Mouse (Mus musculus) macrophage (primary cell): Measurements from ENCODE around the gene Olfr27. TPM values are rescaled to one million over a fixed set of nuclear protein-coding genes. Genes with fewer than 3 reads are reported as not detected.

Experiments
- H3K27ac ChIP-seq: fragments of 350-480 bp; formaldehyde crosslinking; 2 replicates; pipeline ENCODE4 v1.9.0; 2021
- H3K36me3 ChIP-seq: fragments of 350-480 bp; formaldehyde crosslinking; 2 replicates; pipeline ENCODE4 v1.9.0; 2021; ENCODE audit errors: inconsistent target
- H3K4me3 ChIP-seq: fragments of 350-480 bp; formaldehyde crosslinking; 2 replicates; pipeline ENCODE4 v1.9.0; 2021; ENCODE audit errors: inconsistent target
- H3K79me2 ChIP-seq: fragments of 350-480 bp; formaldehyde crosslinking; 2 replicates; pipeline ENCODE4 v1.9.0; 2021; ENCODE audit errors: inconsistent target
- WGBS: methylation state at CpG from one replicate; pipeline ENCODE4 v1.1.7; 2026; ENCODE audit warnings: inconsistent platforms; ENCODE audit not compliant: missing documents; 5-methylcytosine and 5-hydroxymethylcytosine counted together
- polyA plus RNA-seq: library from polyadenylated mRNA; stranded (reverse); fragments of 250-400 nt; gene quantifications from 3 replicates; pipeline ENCODE4 v1.2.4, GENCODE M21; 2018; ENCODE audit warnings: inconsistent platforms
- total RNA-seq, 78 experiments: library from RNA; depleted of rRNA; stranded (reverse); fragments of 250-400 nt; gene quantifications; 1 replicate in 9 of 78; 2 replicates in 24 of 78; 3 replicates in 43 of 78; 4 replicates in 2 of 78; pipeline ENCODE4 v1.2.4; 2018; ENCODE audit warnings: inconsistent platforms in 56 of 78

The Olfr27 gene
- total RNA-seq (2018; cell fraction: chromatin; rRNA removed) = not detected
- not detected for total RNA-seq (2018; cell fraction: cytosol; rRNA removed)
- total RNA-seq (2018; cell fraction: nucleus; rRNA removed) = not detected
- polyA plus RNA-seq = not detected in 3 replicates

DNA sequence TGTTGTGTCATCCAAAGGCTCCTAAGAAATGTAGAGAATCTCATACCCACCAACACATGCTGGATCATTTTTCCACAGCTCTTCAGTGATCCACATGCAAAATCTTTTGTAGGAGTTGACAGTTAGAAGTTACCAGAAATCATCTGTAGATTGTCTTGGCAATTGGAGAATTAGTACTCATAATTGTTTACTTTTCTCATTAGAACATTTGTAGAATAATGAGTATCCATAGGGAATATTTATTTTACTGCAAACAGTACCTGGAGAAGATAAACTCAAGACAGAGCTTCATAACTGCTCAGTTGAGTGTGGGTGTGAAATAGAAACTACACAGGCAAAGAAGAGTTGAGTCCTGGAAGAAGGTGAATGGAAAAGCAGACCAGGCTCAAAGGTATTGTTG lies at the start of gene Olfr27:
Gene Olfr27 (plus strand): TSS at position 301 of the 400 bp plus-strand sequence.
- Histone ChIP-seq H3K27ac (no peak within 1 kb of the TSS), H3K79me2 (no peaks in the 10 kb centered on the region), H3K4me3 (no peak within 1 kb of the TSS), H3K36me3 (no peaks in the 10 kb centered on the region)

DNA sequence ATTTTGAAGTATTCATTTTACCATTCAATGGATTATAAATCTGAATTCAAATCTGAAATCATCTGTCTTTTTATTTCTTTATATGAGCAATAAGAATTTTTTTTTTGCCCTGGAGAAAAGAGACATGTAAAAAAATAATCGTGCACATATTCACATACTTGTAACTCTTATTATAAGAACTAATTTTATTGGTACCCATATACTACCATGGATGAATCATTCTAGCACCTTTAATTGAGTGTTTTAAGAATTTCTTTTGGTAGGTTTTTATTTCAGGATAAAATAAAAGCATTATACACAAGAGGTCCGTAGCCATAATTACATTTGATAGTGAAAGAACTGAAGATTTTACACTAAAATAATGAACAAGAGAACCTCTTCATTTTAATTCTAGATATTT lies 49.1 kb upstream of the Olfr27 start, which contains the start of gene Olfr938:
Gene Olfr938 (minus strand): TSS at position 101 of the 400 bp plus-strand sequence.
- no peaks in the 10 kb centered on the region for H3K36me3 ChIP-seq
- H3K27ac ChIP-seq = no peak within 1 kb of the TSS
- H3K4me3 ChIP-seq = no peak within 1 kb of the TSS
- 97% methylated on average over 2 of the region's 2 CpGs for WGBS
- H3K79me2 ChIP-seq = no peaks in the 10 kb centered on the region

DNA sequence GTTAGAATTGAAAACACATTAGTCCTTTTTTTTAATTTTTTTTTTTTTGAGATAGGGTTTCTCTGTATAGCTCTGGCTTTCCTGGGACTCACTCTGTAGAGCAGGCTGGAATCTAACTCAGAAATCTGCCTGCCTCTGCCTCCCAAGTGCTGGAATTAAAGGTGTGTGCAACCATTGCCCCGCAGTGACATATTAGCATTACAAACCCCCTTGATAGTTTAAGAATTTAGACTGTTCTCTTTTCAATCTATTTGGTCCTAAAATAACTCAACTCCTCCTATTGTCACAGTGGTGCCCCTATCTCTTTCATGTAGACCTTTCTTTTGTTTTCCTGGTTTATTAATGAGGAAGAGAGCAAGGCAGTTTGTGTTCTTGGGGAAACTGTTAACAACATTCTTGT lies 605 bp upstream of the Olfr27 start:
- 69% methylated on average over 1 of the region's 1 CpGs for WGBS
- H3K4me3 ChIP-seq = no peak overlapping the region
- no peaks in the 10 kb centered on the region for H3K36me3 ChIP-seq
- no peaks in the 10 kb centered on the region for H3K79me2 ChIP-seq
- no peak overlapping the region for H3K27ac ChIP-seq

DNA sequence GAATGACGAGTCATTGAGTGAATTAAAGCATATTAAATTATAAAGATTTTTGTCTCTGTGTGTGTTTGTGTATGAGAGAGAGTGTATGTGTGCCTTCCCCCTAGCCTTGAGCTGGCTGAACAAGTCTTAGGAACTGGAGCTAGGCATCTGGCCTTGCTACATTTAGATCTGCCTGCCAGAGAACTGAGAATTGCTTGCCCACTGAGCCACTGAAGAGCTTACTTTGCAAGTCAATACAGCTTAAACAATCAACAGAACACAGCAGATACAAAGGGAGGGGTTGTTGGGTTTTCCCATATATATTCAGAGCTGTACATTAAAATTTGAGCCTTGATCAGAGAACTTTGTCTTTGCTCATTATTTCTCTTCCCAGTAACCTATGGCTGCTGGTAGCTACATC lies 24.5 kb downstream of the Olfr27 start:
- Histone ChIP-seq H3K27ac (no peak overlapping the region), H3K36me3 (no peaks in the 10 kb centered on the region), H3K4me3 (no peak overlapping the region), H3K79me2 (no peaks in the 10 kb centered on the region)
- WGBS = 80% methylated on average over 1 of the region's 1 CpGs

DNA sequence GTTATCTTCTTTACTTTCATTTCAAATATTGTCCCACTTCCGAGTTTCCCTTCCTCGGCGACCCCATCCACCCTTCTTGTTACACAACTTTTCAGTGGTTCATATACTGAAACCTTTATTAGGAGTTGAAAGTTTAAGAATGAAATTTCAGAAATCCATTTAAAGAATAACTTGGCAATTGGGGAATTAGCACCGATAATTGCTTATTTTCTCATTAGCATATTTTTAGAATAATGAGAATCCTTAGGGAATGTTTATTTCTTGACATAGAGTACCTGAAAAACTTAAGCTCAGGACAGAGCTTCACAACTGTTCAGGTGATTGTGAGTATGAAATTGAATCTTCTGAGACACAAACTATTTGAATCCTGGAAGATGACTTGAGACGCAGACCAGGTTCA lies 38.1 kb downstream of the Olfr27 start, which contains the start of gene Olfr943:
Gene Olfr943 (plus strand): TSS at position 301 of the 400 bp plus-strand sequence.
- Histone ChIP-seq H3K27ac (no peak within 1 kb of the TSS), H3K4me3 (no peak within 1 kb of the TSS), H3K36me3 (no peaks in the 10 kb centered on the region), H3K79me2 (no peaks in the 10 kb centered on the region)
- WGBS = 89% methylated on average over 3 of the region's 5 CpGs

Other genes with a start within 250 kb of the Olfr27 start
- gene Olfr930, start 198.3 kb upstream of the Olfr27 start, polyA plus RNA-seq = not detected in 3 replicates
- not detected in 3 replicates for gene Olfr933, start 155.8 kb upstream of the Olfr27 start, polyA plus RNA-seq
- gene Olfr934, start 139.8 kb upstream of the Olfr27 start, polyA plus RNA-seq = not detected in 3 replicates
- gene Olfr935, start 128.4 kb upstream of the Olfr27 start, polyA plus RNA-seq = not detected in 3 replicates
- not detected in 3 replicates for gene Olfr146, start 104.8 kb upstream of the Olfr27 start, polyA plus RNA-seq
- gene Olfr937, start 63.2 kb upstream of the Olfr27 start, polyA plus RNA-seq = not detected in 3 replicates
- gene Olfr938, start 49.2 kb upstream of the Olfr27 start, polyA plus RNA-seq = not detected in 3 replicates
- not detected in 3 replicates for gene Olfr943, start 38.2 kb downstream of the Olfr27 start, polyA plus RNA-seq
- gene Olfr944, start 73.8 kb downstream of the Olfr27 start, polyA plus RNA-seq = not detected in 3 replicates
- not detected in 3 replicates for gene Olfr1537, start 121.9 kb downstream of the Olfr27 start, polyA plus RNA-seq
- not detected in 3 replicates for gene Olfr945, start 148.7 kb downstream of the Olfr27 start, polyA plus RNA-seq
- gene Olfr948, start 197.9 kb downstream of the Olfr27 start, polyA plus RNA-seq = not detected in 3 replicates